Mouse (Mus musculus): ENCODE data around the gene Rprd1b.
A peak's percentile ranks its signal among the peaks of the same experiment; 100 is the strongest.

Rprd1b gene

GRCm38 (mm10) chr2:158152685-158153309 lies 124.5 kb downstream of the Rprd1b start:
- DNase-seq: no peak

GRCm38 (mm10) chr2:158153728-158154343 lies 125.5 kb downstream of the Rprd1b start:
- no peak for DNase-seq

- DNase-seq: no peak
These were observed 126.3 kb downstream of the Rprd1b start for GRCm38 (mm10) chr2:158154641-158155040.

GRCm38 (mm10) chr2:158155101-158155500 lies 126.8 kb downstream of the Rprd1b start:
- DNase-seq: no peak

- DNase-seq: no peak
These were observed 127.3 kb downstream of the Rprd1b start for GRCm38 (mm10) chr2:158155615-158156014.

GRCm38 (mm10) chr2:158156487-158156886 lies 128.2 kb downstream of the Rprd1b start:
- no peak for DNase-seq

GRCm38 (mm10) chr2:158157654-158158053 lies 129.4 kb downstream of the Rprd1b start:
- no peak for DNase-seq

GRCm38 (mm10) chr2:158159376-158160235 lies 131.3 kb downstream of the Rprd1b start:
- DNase-seq: peak; percentile 45

- DNase-seq: no peak
These were observed 133.5 kb downstream of the Rprd1b start for GRCm38 (mm10) chr2:158161761-158162160.

GRCm38 (mm10) chr2:158163034-158163433 lies 134.7 kb downstream of the Rprd1b start:
- DNase-seq: no peak

GRCm38 (mm10) chr2:158165776-158166175 lies 137.5 kb downstream of the Rprd1b start:
- no peak for DNase-seq

- DNase-seq: peak; percentile 62
These were observed 138.3 kb downstream of the Rprd1b start for GRCm38 (mm10) chr2:158166628-158167027.

GRCm38 (mm10) chr2:158167496-158168205 lies 139.4 kb downstream of the Rprd1b start:
- DNase-seq: no peak

- peak; percentile 63 for DNase-seq
These were observed 140.5 kb downstream of the Rprd1b start for GRCm38 (mm10) chr2:158168741-158169211.

- DNase-seq: no peak
These were observed 141.1 kb downstream of the Rprd1b start for GRCm38 (mm10) chr2:158169351-158169750.

GRCm38 (mm10) chr2:158169771-158170170 lies 141.5 kb downstream of the Rprd1b start:
- DNase-seq: no peak

- DNase-seq: no peak
These were observed 142.1 kb downstream of the Rprd1b start for GRCm38 (mm10) chr2:158170394-158170793.

GRCm38 (mm10) chr2:158174438-158174837 lies 146.1 kb downstream of the Rprd1b start:
- DNase-seq: no peak

GRCm38 (mm10) chr2:158174958-158175357 lies 146.7 kb downstream of the Rprd1b start:
- no peak for DNase-seq

- no peak for DNase-seq
These were observed 147.1 kb downstream of the Rprd1b start for GRCm38 (mm10) chr2:158175433-158175832.

- no peak for DNase-seq
These were observed 148.5 kb downstream of the Rprd1b start for GRCm38 (mm10) chr2:158176763-158177162.

GRCm38 (mm10) chr2:158177574-158177973 lies 149.3 kb downstream of the Rprd1b start:
- DNase-seq: no peak

GRCm38 (mm10) chr2:158178139-158178538 lies 149.8 kb downstream of the Rprd1b start:
- DNase-seq: no peak
